Mouse (Mus musculus) fibroblast of lung, adult 2 months (primary cell): ENCODE data around the gene Kcnab1.
A peak's percentile ranks its signal among the peaks of the same experiment; 100 is the strongest.

Experiments used
- DNase-seq: peaks from one replicate; pipeline ENCODE4 v3.0.0-alpha.2; 2011; ENCODE audit warnings: low read depth

Kcnab1 gene

GRCm38 (mm10) chr3:65204356-65205075, 95.3 kb downstream of the Kcnab1 start:
- no peak for DNase-seq

GRCm38 (mm10) chr3:65205539-65206020, 96.4 kb downstream of the Kcnab1 start:
- DNase-seq, result no peak

GRCm38 (mm10) chr3:65213725-65214124, 104.5 kb downstream of the Kcnab1 start:
- DNase-seq, result no peak

GRCm38 (mm10) chr3:65214635-65215034, 105.5 kb downstream of the Kcnab1 start:
- DNase-seq, result no peak

GRCm38 (mm10) chr3:65217673-65218579, 108.7 kb downstream of the Kcnab1 start:
- DNase-seq, result no peak

- DNase-seq, result no peak
Observed at GRCm38 (mm10) chr3:65220287-65220686, 111.1 kb downstream of the Kcnab1 start.

GRCm38 (mm10) chr3:65223635-65224034, 114.5 kb downstream of the Kcnab1 start:
- DNase-seq, result no peak

GRCm38 (mm10) chr3:65230978-65231377, 121.8 kb downstream of the Kcnab1 start:
- no peak for DNase-seq

- DNase-seq, result no peak
Observed at GRCm38 (mm10) chr3:65231419-65232090, 122.4 kb downstream of the Kcnab1 start.

GRCm38 (mm10) chr3:65249023-65249422, 139.8 kb downstream of the Kcnab1 start:
- no peak for DNase-seq

GRCm38 (mm10) chr3:65260521-65260920, 151.3 kb downstream of the Kcnab1 start:
- DNase-seq, result no peak

- DNase-seq, result no peak
Observed at GRCm38 (mm10) chr3:65262506-65263422, 153.6 kb downstream of the Kcnab1 start.

GRCm38 (mm10) chr3:65273317-65273716, 164.1 kb downstream of the Kcnab1 start:
- no peak for DNase-seq

- DNase-seq, result no peak
Observed at GRCm38 (mm10) chr3:65277777-65278176, 168.6 kb downstream of the Kcnab1 start.

- no peak for DNase-seq
Observed at GRCm38 (mm10) chr3:65283366-65283765, 174.2 kb downstream of the Kcnab1 start.

- no peak for DNase-seq
Observed at GRCm38 (mm10) chr3:65288994-65289393, 179.8 kb downstream of the Kcnab1 start.

- peak; percentile 73 for DNase-seq
Observed at GRCm38 (mm10) chr3:65296996-65297395, 187.8 kb downstream of the Kcnab1 start.

- no peak for DNase-seq
Observed at GRCm38 (mm10) chr3:65299205-65299604, 190.0 kb downstream of the Kcnab1 start.

GRCm38 (mm10) chr3:65301531-65301930, 192.3 kb downstream of the Kcnab1 start:
- no peak for DNase-seq

- DNase-seq, result no peak
Observed at GRCm38 (mm10) chr3:65302559-65302958, 193.4 kb downstream of the Kcnab1 start.

GRCm38 (mm10) chr3:65315837-65316236, 206.7 kb downstream of the Kcnab1 start:
- DNase-seq, result no peak
